31 mouse cellular contexts compared by ENCODE assay signal in genomic region chr2:105114074-105114473, GRCm38 (mm10). TPM values are rescaled to one million over a fixed set of nuclear protein-coding genes. Genes with fewer than 3 reads are reported as not detected.
DNase-seq lines count a peak whose midpoint lies in the region; ATAC-seq and TF ChIP-seq lines count a peak whose summit lies in the region.
"Had no signal": no experiment of that assay in that cellular context is flagged by ENCODE, and none has a peak within 500 bp of the region (broad histone marks: within the 10 kb centered on the region; RNA-seq: fewer than 3 reads in every experiment).

No protein-coding gene starts in this region.

- peak overlapping the region; percentile 20; the same call in 1 of the 2 replicates for H3K4me2 ChIP-seq in kidney, embryonic 15.5 days
- no peak overlapping the region for H3K4me2 ChIP-seq in kidney, embryonic 14.5 days (replicated peaks; ENCODE audit: low read depth, low read length)
- no peak overlapping the region for H3K4me2 ChIP-seq in hindbrain, embryonic 16.5 days (ENCODE audit: low read length)
- H3K4me2 ChIP-seq: embryonic facial prominence, embryonic 13.5 days; intestine, embryonic 15.5 days had no signal

- H3K9me3 ChIP-seq in kidney, embryonic 15.5 days (replicated peaks): no peaks in the 10 kb centered on the region
- H3K9me3 ChIP-seq in kidney, embryonic 14.5 days (ENCODE audit: control insufficient read depth, low read length): no peaks in the 10 kb centered on the region
- H3K9me3 ChIP-seq in hindbrain, embryonic 16.5 days (ENCODE audit: control insufficient read depth, low read length): no peaks in the 10 kb centered on the region
- H3K9me3 ChIP-seq: embryonic facial prominence, embryonic 13.5 days; forebrain, embryonic 10.5 days; intestine, embryonic 15.5 days had no signal

- 0 out of 2 replicates have a peak, but pooled peaks have one; percentile 51 for ATAC-seq in cerebellum, adult (ENCODE audit: insufficient number of reproducible peaks, low FRiP score, low TSS enrichment)
- no peak for ATAC-seq in kidney, embryonic 15.5 days (replicated peaks; ENCODE audit: low FRiP score)
- ATAC-seq in kidney, embryonic 14.5 days (ENCODE audit: low FRiP score, low TSS enrichment): no peak
- ATAC-seq in hindbrain, embryonic 16.5 days: no peak
- ATAC-seq: activated CD4-positive, CD25-positive, alpha-beta regulatory T cell, adult 4 months; forebrain, postnatal 0 days; hindbrain, postnatal 0 days; intestine, embryonic 15.5 days; lung, postnatal 0 days had no signal

- WGBS in kidney, embryonic 15.5 days: 23% methylated on average over 9 of the region's 9 CpGs
- WGBS in kidney, embryonic 14.5 days: 24% methylated on average over 9 of the region's 9 CpGs
- WGBS in thymus, adult 2 months: 34% methylated on average over 9 of the region's 9 CpGs
- 10% methylated on average over 9 of the region's 9 CpGs for WGBS in hindbrain, embryonic 16.5 days

- H3K27me3 ChIP-seq in kidney, embryonic 15.5 days: peaks cover 16% of the 10 kb centered on the region; the same call in 1 of the 2 replicates
- 0 out of 2 replicates have a peak, but pooled peaks cover 2% of the 10 kb centered on the region for H3K27me3 ChIP-seq in kidney, embryonic 14.5 days (ENCODE audit: control insufficient read depth, insufficient read depth, low read length)
- H3K27me3 ChIP-seq in testis, adult 2 months (ENCODE audit: control insufficient read depth, insufficient read depth, low read length): no peaks in the 10 kb centered on the region
- no peaks in the 10 kb centered on the region for H3K27me3 ChIP-seq in thymus, adult 2 months (ENCODE audit: control insufficient read depth, insufficient read depth, low read length)
- H3K27me3 ChIP-seq in hindbrain, embryonic 16.5 days (replicated peaks; ENCODE audit: control insufficient read depth, insufficient read depth, low read length): peaks cover 45% of the 10 kb centered on the region
- H3K27me3 ChIP-seq: CH12.LX had no signal

- H3K4me1 ChIP-seq in kidney, embryonic 15.5 days: peaks cover 34% of the 10 kb centered on the region
- peaks cover 24% of the 10 kb centered on the region for H3K4me1 ChIP-seq in kidney, embryonic 14.5 days (ENCODE audit: control insufficient read depth, insufficient read depth, low read length)
- H3K4me1 ChIP-seq in testis, adult 2 months (ENCODE audit: control insufficient read depth, insufficient read depth, low read length): peaks cover 5% of the 10 kb centered on the region
- no peaks in the 10 kb centered on the region for H3K4me1 ChIP-seq in thymus, adult 2 months (replicated peaks; ENCODE audit: control insufficient read depth, insufficient read depth, low read length)
- no peaks in the 10 kb centered on the region for H3K4me1 ChIP-seq in hindbrain, embryonic 16.5 days (ENCODE audit: control insufficient read depth, insufficient read depth, low read depth, low read length)
- H3K4me1 ChIP-seq: embryonic facial prominence, embryonic 13.5 days; intestine, embryonic 15.5 days had no signal

- no peak overlapping the region for H3K9ac ChIP-seq in kidney, embryonic 15.5 days
- no peak overlapping the region for H3K9ac ChIP-seq in kidney, embryonic 14.5 days (ENCODE audit: low read depth, low read length)
- no peak overlapping the region for H3K9ac ChIP-seq in hindbrain, embryonic 16.5 days (ENCODE audit: low read depth, low read length)
- H3K9ac ChIP-seq: embryonic facial prominence, embryonic 13.5 days; forebrain, postnatal 0 days; intestine, embryonic 15.5 days had no signal

- no peak for TF ChIP-seq CTCF in testis, adult 2 months (IDR thresholded peaks at IDR 0.05; ENCODE audit: control insufficient read depth, insufficient read depth, insufficient replicate concordance, low read depth, low read length)
- TF ChIP-seq CTCF in thymus, adult 2 months (IDR thresholded peaks at IDR 0.05; ENCODE audit: borderline replicate concordance, control insufficient read depth, extremely low read depth, insufficient read depth, low read length, poor library complexity): no peak

- H3K4me3 ChIP-seq in kidney, embryonic 15.5 days (replicated peaks): no peak overlapping the region
- H3K4me3 ChIP-seq in kidney, embryonic 14.5 days (ENCODE audit: low read length): no peak overlapping the region
- H3K4me3 ChIP-seq in testis, adult 2 months (ENCODE audit: control insufficient read depth, low read depth, low read length): no peak overlapping the region
- no peak overlapping the region for H3K4me3 ChIP-seq in thymus, adult 2 months (ENCODE audit: control insufficient read depth, insufficient read depth, low read length)
- no peak overlapping the region for H3K4me3 ChIP-seq in hindbrain, embryonic 16.5 days (ENCODE audit: low read length)
- H3K4me3 ChIP-seq: embryonic facial prominence, embryonic 13.5 days; forebrain, embryonic 10.5 days; intestine, embryonic 15.5 days had no signal

- no peak for DNase-seq in cerebellum, postnatal 4 days (ENCODE audit: low spot score in 2 of 2)
- no peak for DNase-seq in testis, postnatal 10 days (ENCODE audit: low spot score)
- DNase-seq in thymus, adult 2 months: no peak
- DNase-seq: adrenal gland, adult 2 months; forebrain, postnatal 0 days; heart, postnatal 14 days; kidney, adult 2 months; kidney, postnatal 25 days; lung, adult 18-20 months; lung, postnatal 4 days; midbrain, embryonic 14.5 days; right cerebral cortex, adult 18-20 months had no signal

- H3K36me3 ChIP-seq in kidney, embryonic 15.5 days: no peaks in the 10 kb centered on the region
- H3K36me3 ChIP-seq in kidney, embryonic 14.5 days (ENCODE audit: control insufficient read depth, insufficient read depth, low read length): no peaks in the 10 kb centered on the region
- no peaks in the 10 kb centered on the region for H3K36me3 ChIP-seq in testis, adult 2 months (ENCODE audit: control insufficient read depth, insufficient read depth, low read length)
- H3K36me3 ChIP-seq in thymus, adult 2 months (ENCODE audit: control insufficient read depth, insufficient read depth, low read length): no peaks in the 10 kb centered on the region
- no peaks in the 10 kb centered on the region for H3K36me3 ChIP-seq in hindbrain, embryonic 16.5 days (ENCODE audit: control insufficient read depth, insufficient read depth, low read length)
- H3K36me3 ChIP-seq: embryonic facial prominence, embryonic 13.5 days; forebrain, embryonic 10.5 days; intestine, embryonic 15.5 days had no signal

- H3K27ac ChIP-seq in kidney, embryonic 15.5 days: peak overlapping the region; percentile 27; the same call in 1 of the 2 replicates
- H3K27ac ChIP-seq in kidney, embryonic 14.5 days (ENCODE audit: low read depth, low read length): no peak overlapping the region
- peak overlapping the region; percentile 29; the same call in 1 of the 2 replicates for H3K27ac ChIP-seq in testis, adult 2 months (ENCODE audit: control insufficient read depth, insufficient read depth, low read depth, low read length)
- H3K27ac ChIP-seq in thymus, adult 2 months (ENCODE audit: control insufficient read depth, insufficient read depth, low read length): no peak overlapping the region
- H3K27ac ChIP-seq in hindbrain, embryonic 16.5 days (ENCODE audit: low read depth, low read length): no peak overlapping the region
- H3K27ac ChIP-seq: embryonic facial prominence, embryonic 13.5 days; forebrain, embryonic 10.5 days; hindbrain, postnatal 0 days; intestine, embryonic 15.5 days; stomach, postnatal 0 days had no signal

- TF ChIP-seq POLR2A in testis, adult 2 months (IDR thresholded peaks at IDR 0.05; ENCODE audit: control insufficient read depth, low read depth, low read length): no peak
- TF ChIP-seq POLR2A in thymus, adult 2 months (IDR thresholded peaks at IDR 0.05; ENCODE audit: control insufficient read depth, extremely low read depth, insufficient read depth, low read length, poor library complexity): no peak

RNA-seq across cellular contexts. Expression of gene Wt1, which starts 12.3 kb away (rescaled TPM):
- 126 and 130 TPM in 2 replicates for polyA plus RNA-seq in kidney, embryonic 15.5 days (2015; fragmentation: Nextera tagmentation; extraction: Ambion mirVana)
- polyA plus RNA-seq in kidney, embryonic 14.5 days (2014; fragmentation: Nextera tagmentation; extraction: Ambion mirVana): 108 and 164 TPM in 2 replicates
- polyA plus RNA-seq in testis, adult 2 months (2012; rRNA removed): 31.5 and 40.2 TPM in 2 replicates
- polyA plus RNA-seq in thymus, adult 2 months (2012; rRNA removed): 2.0 and 3.9 TPM in 2 replicates
- polyA plus RNA-seq in hindbrain, embryonic 16.5 days (2015; fragmentation: Nextera tagmentation; extraction: Ambion mirVana): 0.75 and 0.94 TPM in 2 replicates
- polyA plus RNA-seq: activated CD4-positive, CD25-positive, alpha-beta regulatory T cell, adult 4 months; C2C12; midbrain, embryonic 14.5 days had no signal

RNA-seq across cellular contexts. Expression of gene Gm11060, which starts 22.3 kb away (rescaled TPM):
- not detected in 2 replicates for polyA plus RNA-seq in kidney, embryonic 15.5 days (2015; fragmentation: Nextera tagmentation; extraction: Ambion mirVana)
- not detected in 2 replicates for polyA plus RNA-seq in kidney, embryonic 14.5 days (2014; fragmentation: Nextera tagmentation; extraction: Ambion mirVana)
- polyA plus RNA-seq in testis, adult 2 months (2012; rRNA removed): not detected in 2 replicates
- not detected in 2 replicates for polyA plus RNA-seq in thymus, adult 2 months (2012; rRNA removed)
- polyA plus RNA-seq in hindbrain, embryonic 16.5 days (2015; fragmentation: Nextera tagmentation; extraction: Ambion mirVana): not detected in 2 replicates
- polyA plus RNA-seq: activated CD4-positive, CD25-positive, alpha-beta regulatory T cell, adult 4 months; adrenal gland, adult 2 months; C2C12; embryonic facial prominence, embryonic 13.5 days; forebrain, embryonic 10.5 days; forebrain, postnatal 0 days; heart, embryonic 14.5 days; hindbrain, embryonic 11.5 days; hindbrain, postnatal 0 days; intestine, embryonic 15.5 days; kidney, adult 2 months; limb, embryonic 11.5 days; liver, adult 2 months; lung, postnatal 0 days; midbrain, embryonic 14.5 days; spleen, adult 2 months; stomach, postnatal 0 days had no signal

Comparison
In these comparisons a context has a peak if more than half of its experiments do, and no peak if none do; other contexts are left out.
1. H3K27ac ChIP-seq: peak in kidney, embryonic 15.5 days (single experiment) and testis, adult 2 months (single experiment); none in kidney, embryonic 14.5 days (single experiment), thymus, adult 2 months (single experiment) and hindbrain, embryonic 16.5 days (single experiment).